Mouse (Mus musculus): ENCODE results near the gene Rbm20.
"Not testable (repeated sequence)": the region's sequence is repeated elsewhere in the genome, so short reads cannot be mapped to it uniquely, and the experiment has no call there.

Gene Rbm20

DNA sequence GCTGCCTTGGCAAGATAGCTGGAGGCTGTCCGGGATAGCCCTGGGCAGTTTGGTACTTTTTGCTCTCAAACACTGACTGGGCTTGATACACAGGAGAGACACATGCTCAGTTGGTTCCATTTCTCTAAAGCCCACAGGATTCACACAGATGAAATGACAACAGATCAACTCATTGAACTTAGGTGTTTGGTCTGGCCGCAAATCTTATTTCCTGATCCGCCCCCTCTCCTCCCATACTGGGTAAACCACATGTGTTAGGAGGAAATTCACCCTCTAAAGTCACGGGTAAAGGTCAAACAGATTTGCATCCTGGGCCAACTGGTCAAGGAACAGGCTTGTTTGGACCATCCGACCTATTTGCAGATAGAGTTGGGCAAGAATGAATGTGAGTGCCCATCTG is 212.4 kb downstream of the Rbm20 start:
- no peak for DNase-seq

DNA sequence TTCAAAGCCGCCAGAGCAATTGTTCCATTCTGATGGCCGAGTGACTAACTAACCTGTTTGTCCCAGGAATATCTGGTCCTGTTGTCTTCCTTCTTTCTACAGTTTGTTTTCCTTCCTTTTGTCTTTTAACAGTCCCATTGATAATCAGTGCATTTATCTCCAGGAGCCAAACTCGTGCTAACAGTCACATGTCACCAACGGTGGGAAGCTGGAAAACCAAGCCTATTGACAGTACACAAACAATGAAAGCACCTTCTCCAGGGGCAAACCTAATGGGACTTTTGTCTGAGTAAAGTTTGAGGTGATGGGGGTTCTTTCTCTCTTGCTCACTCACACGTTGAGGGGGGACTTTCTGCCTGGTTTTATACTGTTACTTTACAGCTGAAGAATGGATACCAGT is 213.2 kb downstream of the Rbm20 start:
- no peak for DNase-seq

DNA sequence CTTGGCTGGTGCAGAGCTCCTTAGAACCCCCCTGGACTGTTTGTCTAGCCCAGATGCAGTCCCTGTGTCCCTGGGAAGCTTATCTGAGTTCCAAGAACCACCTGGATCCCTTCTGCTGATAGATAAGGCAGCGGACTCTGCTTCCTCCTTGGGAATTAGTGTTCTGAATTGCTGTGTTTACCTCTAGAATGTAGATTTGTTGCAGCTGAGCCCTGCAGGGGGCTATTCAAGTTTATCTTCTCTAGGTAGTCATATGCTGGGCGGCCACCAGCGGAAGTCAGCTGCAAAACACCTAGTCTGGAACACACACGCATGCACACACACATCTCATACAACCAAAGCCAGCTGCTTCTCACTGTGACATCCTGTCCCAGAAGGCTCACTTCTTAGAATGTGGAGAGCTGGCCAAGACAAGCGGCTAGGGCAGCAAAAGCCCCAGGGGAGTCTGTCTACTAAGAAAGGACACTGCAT is 213.7 kb downstream of the Rbm20 start:
- DNase-seq, result no peak

DNA sequence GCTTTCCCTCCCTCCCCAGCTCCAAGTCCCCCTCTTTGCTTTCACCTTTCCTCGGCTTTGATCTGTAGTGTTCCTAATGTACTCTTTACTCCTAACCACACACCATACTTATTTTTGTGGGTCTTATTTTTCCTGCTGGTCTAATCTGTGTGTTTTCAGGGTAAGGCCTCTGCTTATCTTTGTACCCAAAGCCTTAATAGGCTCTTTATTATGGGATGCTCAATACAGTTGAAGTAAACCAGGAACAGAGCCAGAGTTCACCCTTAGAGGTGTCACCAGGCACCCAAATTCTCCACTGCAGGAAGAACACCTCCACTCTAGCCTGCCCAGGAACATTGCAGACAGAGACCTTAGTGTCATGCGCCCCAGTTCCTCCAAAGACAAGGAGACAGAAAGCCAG is 214.5 kb downstream of the Rbm20 start:
- DNase-seq, result no peak

GRCm38 (mm10) chr19:53892061-53892460 is 215.0 kb downstream of the Rbm20 start, which contains the start of gene Pdcd4:
TSS of gene Pdcd4 (plus strand) at chr19:53892231.
- DNase-seq, result no peak

- no peak for DNase-seq
Observed at GRCm38 (mm10) chr19:53892838-53893359, 215.8 kb downstream of the Rbm20 start.

- no peak for DNase-seq
Observed at GRCm38 (mm10) chr19:53893711-53894171, 216.6 kb downstream of the Rbm20 start.

DNA sequence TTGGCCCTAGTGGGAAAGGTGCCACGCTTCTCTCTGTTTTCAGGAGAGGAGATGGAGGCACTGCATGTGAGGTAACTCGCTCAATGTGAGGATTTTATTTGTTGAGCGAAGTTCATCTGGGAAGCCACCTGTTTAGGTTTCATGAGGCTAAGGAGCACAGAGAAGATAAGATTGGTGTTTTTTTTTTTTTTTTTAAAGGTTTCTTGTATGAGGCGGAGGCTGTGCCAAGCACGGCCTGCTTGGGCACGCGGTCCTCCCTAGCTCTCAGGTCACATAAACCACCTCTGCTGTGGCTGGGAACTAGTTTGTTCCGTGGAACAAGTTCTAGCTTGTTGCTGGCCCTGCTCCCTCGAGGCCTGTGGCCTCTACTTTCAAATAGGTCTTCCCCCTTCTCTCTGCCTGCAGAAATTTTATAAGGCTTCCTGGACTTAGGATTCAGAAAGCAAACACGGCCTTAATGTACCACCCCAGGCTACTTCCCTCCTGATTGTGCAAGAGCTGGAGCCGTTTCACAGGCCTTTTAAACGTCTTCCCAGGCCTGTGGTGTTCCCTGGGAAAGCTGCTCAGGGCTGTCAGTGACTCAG is 217.5 kb downstream of the Rbm20 start:
- no peak for DNase-seq

DNA sequence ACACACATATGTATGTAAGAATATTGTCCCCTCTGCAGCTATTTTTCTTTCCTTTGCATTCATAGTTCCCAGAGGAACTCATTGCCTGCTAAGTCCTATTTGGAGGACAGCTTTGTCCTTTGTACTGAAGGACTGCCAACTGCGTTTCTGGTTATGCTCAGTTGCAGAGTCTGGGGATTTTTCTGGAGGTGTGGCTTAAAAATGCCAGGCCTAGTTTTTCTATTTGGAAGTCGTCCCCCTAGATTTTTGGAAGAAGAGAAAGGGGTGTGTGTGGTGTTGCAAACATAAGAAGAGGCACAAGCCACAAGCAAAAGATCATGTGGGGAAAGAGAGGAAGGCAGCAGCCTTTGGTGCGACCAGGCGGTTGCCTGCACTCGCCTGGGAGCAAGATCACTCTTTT is 220.9 kb downstream of the Rbm20 start:
- DNase-seq, result no peak

DNA sequence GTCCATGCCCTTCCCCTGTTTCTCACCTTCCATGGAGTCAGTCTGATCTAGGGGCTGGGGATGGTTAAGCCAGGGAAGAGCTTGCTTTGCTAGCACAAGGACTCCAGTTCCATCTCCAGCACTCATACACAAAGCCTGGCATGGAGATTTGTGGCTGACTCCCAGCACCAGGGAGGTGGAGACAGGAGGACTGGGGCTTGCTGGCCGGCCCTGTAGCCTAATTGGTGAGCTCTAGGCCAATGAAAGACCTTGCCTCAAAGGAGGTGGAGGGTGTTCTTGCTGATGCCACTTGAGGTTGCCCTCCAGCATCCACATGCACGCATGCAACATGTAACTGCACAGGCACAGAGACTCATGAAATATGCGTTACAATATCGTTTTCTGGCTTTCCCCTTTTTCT is 221.4 kb downstream of the Rbm20 start:
- no peak for DNase-seq

DNA sequence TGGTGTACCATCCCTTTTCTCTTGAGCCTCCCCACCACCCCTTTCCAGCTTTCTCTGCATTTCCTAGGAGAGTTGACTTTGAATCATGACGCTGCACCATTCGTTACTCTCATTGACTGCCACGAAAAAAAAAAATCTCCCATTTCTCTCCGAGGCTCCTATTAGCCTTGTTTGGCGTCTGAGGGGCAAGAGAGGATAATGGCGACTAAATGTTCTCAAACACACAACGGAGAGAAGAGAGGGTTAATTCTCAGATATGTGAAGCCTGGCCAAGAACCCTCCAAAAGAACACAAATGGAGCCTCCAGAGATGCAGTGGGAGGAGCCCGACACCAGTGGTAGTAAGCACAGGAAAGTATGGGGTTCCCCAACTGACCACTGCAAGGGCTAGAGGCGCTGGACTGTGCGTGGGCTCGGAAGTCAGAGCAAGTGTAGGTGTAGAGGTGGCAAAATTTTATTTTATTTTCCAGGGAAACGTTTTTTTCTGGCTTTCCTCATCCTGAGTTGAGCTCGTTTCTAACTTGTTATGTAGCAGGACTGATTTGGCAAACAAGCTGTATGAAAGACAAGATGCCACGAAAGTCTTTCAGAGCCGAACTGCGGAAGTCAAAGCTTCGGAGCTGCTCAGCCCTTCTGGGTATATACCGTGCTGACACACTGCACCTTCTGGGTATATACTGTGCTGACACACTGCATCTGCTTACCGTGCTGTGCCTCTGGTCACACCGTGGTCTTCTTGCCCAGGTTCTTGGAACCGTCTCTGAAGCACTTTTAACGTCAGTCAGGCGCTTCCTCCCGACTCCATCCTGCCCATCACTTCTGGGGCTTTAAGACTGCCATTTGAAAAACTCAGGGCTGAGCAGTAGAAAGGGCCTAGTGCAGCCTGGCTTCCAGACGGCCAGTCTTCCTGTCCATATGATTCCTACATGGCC is 222.1 kb downstream of the Rbm20 start:
- no peak for DNase-seq

GRCm38 (mm10) chr19:53899941-53900610 is 223.0 kb downstream of the Rbm20 start:
- DNase-seq, result no peak

GRCm38 (mm10) chr19:53901931-53902738 is 225.0 kb downstream of the Rbm20 start:
- DNase-seq, result peak in 1 of 2 experiments; percentile 17

DNA sequence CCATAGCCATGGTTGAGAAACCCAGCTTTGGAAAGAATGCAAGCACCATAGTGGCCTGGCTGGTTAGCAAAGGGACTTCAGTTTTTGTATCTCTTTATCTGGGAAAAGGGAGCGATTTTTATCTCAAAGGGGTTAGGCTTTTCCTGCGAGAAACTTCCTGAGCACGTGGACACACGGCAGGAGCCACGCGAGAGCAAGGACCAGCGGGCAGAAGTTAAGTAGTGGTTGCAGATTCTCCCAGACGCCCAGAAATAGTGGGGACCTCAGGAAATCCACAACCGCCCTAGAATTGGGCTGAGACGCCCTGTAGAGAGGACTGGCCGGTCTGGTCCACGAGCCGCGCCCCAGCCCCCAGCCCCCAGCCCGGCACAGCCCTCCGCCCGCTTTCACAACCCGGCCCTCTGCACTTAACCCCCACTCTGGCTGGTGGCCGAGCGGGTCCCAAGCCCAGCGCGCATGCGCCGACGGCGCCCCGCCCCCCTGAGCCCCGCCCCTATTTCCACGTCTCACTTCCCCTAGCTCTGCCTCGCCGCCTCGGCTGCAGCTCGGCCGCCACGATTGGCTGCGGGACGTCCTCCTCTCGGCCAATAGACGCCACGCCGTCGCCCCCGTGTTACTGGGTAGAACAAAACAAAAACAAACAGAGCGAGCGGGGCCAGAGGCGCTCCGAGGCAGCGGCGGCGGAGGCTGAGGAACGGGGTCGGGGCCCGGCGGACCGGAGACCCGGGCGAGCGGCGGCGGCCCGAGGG is 225.8 kb downstream of the Rbm20 start:
- peak; percentile 94 to 97 for DNase-seq

GRCm38 (mm10) chr19:53903507-53904321 is 226.6 kb downstream of the Rbm20 start:
- DNase-seq, result peak; percentile 67 to 73

DNA sequence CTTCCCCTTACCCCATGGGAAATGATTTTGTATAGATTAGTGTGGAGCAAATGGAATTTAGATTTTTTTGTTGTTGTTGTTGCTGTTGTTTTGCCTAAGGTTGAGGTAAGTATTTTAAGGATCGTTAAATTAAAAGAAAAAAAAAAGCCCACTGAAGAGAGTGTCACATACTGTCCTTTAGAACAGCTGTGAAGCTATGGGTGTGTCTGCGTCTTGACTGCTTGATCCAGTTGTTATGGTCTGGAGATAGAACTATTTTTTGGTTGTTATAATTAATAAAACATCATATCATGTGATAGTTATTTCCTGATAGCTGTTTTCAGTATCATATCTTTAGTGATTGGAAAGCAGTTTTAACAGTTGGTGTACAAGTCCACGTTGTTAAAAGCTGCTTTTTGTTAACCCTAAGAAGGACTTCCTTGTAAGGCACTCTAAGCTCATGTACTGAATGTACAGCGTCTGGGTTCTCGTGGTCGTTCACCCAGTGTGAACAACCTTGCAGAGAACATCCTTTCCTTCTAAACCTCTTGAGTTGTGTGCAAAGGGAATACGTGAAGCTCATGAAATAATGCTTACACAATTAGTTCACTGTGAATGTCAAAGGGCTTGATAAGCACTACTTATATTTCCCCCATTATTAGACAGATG is 227.9 kb downstream of the Rbm20 start:
- DNase-seq, result no peak

DNA sequence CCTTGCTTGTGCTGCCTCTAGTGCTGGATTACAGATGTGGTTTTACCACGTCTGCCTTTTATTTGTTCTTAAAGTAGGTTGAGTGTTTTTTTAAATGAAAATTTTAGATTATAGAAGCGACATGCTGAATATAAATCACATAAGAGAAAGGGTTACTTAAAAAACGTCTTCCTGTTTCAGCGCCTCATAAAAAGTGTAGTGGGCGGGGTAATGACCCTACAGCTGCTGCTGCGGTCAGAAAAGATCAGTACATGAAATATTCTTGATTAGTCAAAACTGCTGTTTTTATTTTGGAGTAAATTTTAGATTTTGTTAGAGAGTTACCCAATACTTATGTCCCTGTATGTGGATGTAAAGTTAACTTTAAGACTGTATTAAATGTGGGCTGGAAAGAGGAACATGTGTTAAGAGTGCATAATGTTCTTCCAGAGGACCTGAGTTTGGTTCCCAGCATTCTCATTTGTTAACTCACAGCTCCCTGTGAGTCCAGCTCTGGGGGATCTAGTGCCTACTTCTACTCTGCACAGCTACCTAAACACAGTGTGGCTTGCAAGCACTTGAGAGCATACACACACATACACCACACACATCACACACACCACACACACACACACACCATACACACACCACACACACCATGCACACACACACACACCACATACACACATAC is 229.1 kb downstream of the Rbm20 start:
- no peak for DNase-seq

DNA sequence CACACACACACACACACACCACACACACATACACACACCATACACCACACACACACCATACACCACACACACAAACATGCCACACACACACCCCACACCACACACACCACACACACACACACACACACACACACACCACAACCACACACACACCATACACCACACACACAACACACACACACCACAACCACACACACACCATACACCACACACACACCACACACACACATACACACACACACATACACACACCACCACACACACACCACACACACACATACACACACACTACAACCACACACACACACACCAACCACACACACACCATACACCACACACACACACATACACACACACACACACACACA is 229.6 kb downstream of the Rbm20 start:
- DNase-seq, result not testable (repeated sequence)

DNA sequence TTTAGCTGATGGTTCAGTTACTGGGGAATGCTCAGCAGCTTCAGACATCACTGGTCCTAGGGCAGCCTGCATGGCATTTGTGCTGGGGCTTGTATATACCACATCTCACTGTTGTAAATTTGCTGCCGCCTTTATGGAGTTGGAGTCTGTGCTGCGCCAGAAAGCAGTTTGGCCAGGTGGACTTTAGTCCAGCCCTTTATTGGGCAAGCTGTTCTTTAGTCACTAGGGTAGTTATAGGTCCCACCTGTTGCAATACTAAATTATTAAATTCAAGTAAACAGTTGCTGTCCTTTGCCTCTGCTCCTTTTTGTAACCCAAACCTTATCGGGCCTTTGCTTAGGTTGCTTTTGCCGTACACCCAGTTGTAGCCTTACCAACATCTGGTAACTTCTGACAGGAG is 237.8 kb downstream of the Rbm20 start:
- no peak for DNase-seq

Measured in cerebellum, postnatal 25 days (tissue).